8 mouse cellular contexts compared by ENCODE assay signal in genomic region chr4:83417160-83417819, GRCm38 (mm10). TPM values are rescaled to one million over a fixed set of nuclear protein-coding genes. Genes with fewer than 3 reads are reported as not detected.
DNase-seq lines count a peak whose midpoint lies in the region; ATAC-seq lines count a peak whose summit lies in the region.

Gene Snapc3 (plus strand): TSS chr4:83417724.

- ATAC-seq in inflammation-experienced regulatory T-cells, adult 6 months: peak; percentile 99
- ATAC-seq in megakaryocyte-erythroid progenitor cell, adult 5-6 weeks (replicated peaks; ENCODE audit: low FRiP score, low TSS enrichment, poor library complexity, severe bottlenecking): peak; percentile 99

- DNase-seq in adrenal gland, adult (ENCODE audit: inconsistent age in 2 of 2, low spot score in 1 of 2): peak; percentile 96 to 98
- DNase-seq in embryo, embryonic 10.5 days (ENCODE audit: low spot score): peak; percentile 97
- peak; percentile 97 for DNase-seq in gastrocnemius, postnatal 14 days
- peak; percentile 96 to 97 for DNase-seq in left cerebral cortex, postnatal 10 days (ENCODE audit: extremely low spot score in 1 of 2, low spot score in 2 of 2)
- peak; percentile 96 for DNase-seq in right cerebral cortex, postnatal 25 days
- peak; percentile 94 to 96 for DNase-seq in urinary bladder, postnatal 4 days (ENCODE audit: low spot score in 2 of 2)

- intact Hi-C loops in gastrocnemius, postnatal 14 days (cut with DNase I; ENCODE audit: low total_unique reads): no loop called here
- intact Hi-C loops in left cerebral cortex, postnatal 10 days (cut with DNase I): loop anchor here (10.0 kb wide), 1 partner anchor 112 kb away; no protein-coding TSS in a partner anchor

RNA-seq across cellular contexts. Expression of gene Snapc3, which starts in this region (rescaled TPM):
- 10 to 100 TPM; 12.8 to 13.3 TPM for total RNA-seq in gastrocnemius, postnatal 14 days (2021)
- 10 to 100 TPM; 41.9 to 49.3 (median 46.3) TPM for polyA plus RNA-seq in inflammation-experienced regulatory T-cells, adult 6 months (2017; shearing (Covaris generic))
- total RNA-seq in left cerebral cortex, postnatal 10 days (2021): 10 to 100 TPM; 39.9 to 42.6 TPM
- total RNA-seq in megakaryocyte-erythroid progenitor cell, adult 5-6 weeks (2014; fragmentation: Nextera tagmentation): 24.2 and 28.9 TPM in 2 replicates
- 47.7 and 49.1 TPM in 2 replicates for total RNA-seq in megakaryocyte-erythroid progenitor cell, adult 5-6 weeks (2017)

Comparison
In these comparisons a context has a peak if more than half of its experiments do, and no peak if none do; other contexts are left out.
1. Peak in every context shown above with its lines: DNase-seq and ATAC-seq.